In genomic region chr9:109849312-109849758, GRCm38 (mm10) we compare ENCODE assay signal across 8 mouse cellular contexts. TPM values are rescaled to one million over a fixed set of nuclear protein-coding genes. Genes with fewer than 3 reads are reported as not detected.
DNase-seq lines count a peak whose midpoint lies in the region; ATAC-seq and TF ChIP-seq lines count a peak whose summit lies in the region.

TSS of gene Camp (minus strand) at chr9:109849617.

- no peaks in the 10 kb centered on the region for H3K79me3 ChIP-seq in C2C12 (ENCODE audit: low read depth)

- no peaks in the 10 kb centered on the region for H3K9me3 ChIP-seq in forebrain, postnatal 0 days (ENCODE audit: low read length)
- H3K9me3 ChIP-seq in forebrain, embryonic 15.5 days, result no peaks in the 10 kb centered on the region
- H3K9me3 ChIP-seq in limb, embryonic 14.5 days (ENCODE audit: control insufficient read depth, low read length), result no peaks in the 10 kb centered on the region

- no peak for ATAC-seq in forebrain, postnatal 0 days
- ATAC-seq in forebrain, embryonic 15.5 days (replicated peaks), result no peak
- ATAC-seq in limb, embryonic 14.5 days (ENCODE audit: low FRiP score, low read depth), result 0 out of 2 replicates have a peak, but pooled peaks have one; percentile 38

- no peaks in the 10 kb centered on the region for H3K27me3 ChIP-seq in forebrain, postnatal 0 days (ENCODE audit: insufficient read depth, low read length)
- no peaks in the 10 kb centered on the region for H3K27me3 ChIP-seq in forebrain, embryonic 15.5 days
- H3K27me3 ChIP-seq in C2C12 (ENCODE audit: control insufficient read depth, insufficient read depth, insufficient read length), result no peaks in the 10 kb centered on the region
- H3K27me3 ChIP-seq in limb, embryonic 14.5 days (ENCODE audit: control insufficient read depth, insufficient read depth, low read length), result no peaks in the 10 kb centered on the region

- no peaks in the 10 kb centered on the region for H3K79me2 ChIP-seq in C2C12 (ENCODE audit: control insufficient read depth, insufficient read depth)

- intact Hi-C loops in gastrocnemius, postnatal 14 days (cut with DNase I; ENCODE audit: low total_unique reads), result no loop called here

- H3ac ChIP-seq in C2C12 (ENCODE audit: control insufficient read depth, insufficient read length, low read depth), result no peak within 1 kb of the TSS

- no peak within 1 kb of the TSS for H3K9ac ChIP-seq in forebrain, postnatal 0 days
- no peak within 1 kb of the TSS for H3K9ac ChIP-seq in forebrain, embryonic 15.5 days (replicated peaks)
- no peak within 1 kb of the TSS for H3K9ac ChIP-seq in limb, embryonic 14.5 days (ENCODE audit: low read depth, low read length, severe bottlenecking)

- peak; percentile 15 for DNase-seq in forebrain, postnatal 0 days
- peak; percentile 60 for DNase-seq in gastrocnemius, postnatal 14 days
- peak; percentile 48 for DNase-seq in limb, embryonic 14.5 days (ENCODE audit: low spot score)
- peak; percentile 57 for DNase-seq in ovary, postnatal 36 days (ENCODE audit: low spot score)
- no peak for DNase-seq in cerebellum, adult 11 months
- DNase-seq in frontal cortex, postnatal 14 days (ENCODE audit: low spot score in 2 of 2), result no peak

- 63% methylated on average over 6 of the region's 6 CpGs for WGBS in forebrain, postnatal 0 days
- 70% methylated on average over 6 of the region's 6 CpGs for WGBS in forebrain, embryonic 15.5 days
- 72% methylated on average over 6 of the region's 6 CpGs for WGBS in limb, embryonic 14.5 days

- TF ChIP-seq CTCF in forebrain, postnatal 0 days (IDR thresholded peaks at IDR 0.05; ENCODE audit: low read depth), result no peak
- no peak for TF ChIP-seq CTCF in C2C12 (IDR thresholded peaks at IDR 0.05; ENCODE audit: control insufficient read depth, insufficient read depth, insufficient read length)

- H3K36me3 ChIP-seq in forebrain, postnatal 0 days (ENCODE audit: insufficient read depth), result peaks cover 5% of the 10 kb centered on the region; the same call in 1 of the 2 replicates
- H3K36me3 ChIP-seq in forebrain, embryonic 15.5 days, result no peaks in the 10 kb centered on the region
- H3K36me3 ChIP-seq in C2C12 (ENCODE audit: control insufficient read depth, insufficient read depth), result no peaks in the 10 kb centered on the region
- H3K36me3 ChIP-seq in limb, embryonic 14.5 days (ENCODE audit: control insufficient read depth, insufficient read depth, low read length), result peaks cover 6% of the 10 kb centered on the region

- H3K4me1 ChIP-seq in forebrain, postnatal 0 days (ENCODE audit: insufficient read depth), result no peaks in the 10 kb centered on the region
- no peaks in the 10 kb centered on the region for H3K4me1 ChIP-seq in forebrain, embryonic 15.5 days
- H3K4me1 ChIP-seq in limb, embryonic 14.5 days (ENCODE audit: control insufficient read depth, insufficient read depth, low read length), result peaks cover 7% of the 10 kb centered on the region; the same call in 1 of the 2 replicates

- H3K27ac ChIP-seq in forebrain, postnatal 0 days (ENCODE audit: low read depth, low read length), result no peak within 1 kb of the TSS
- no peak within 1 kb of the TSS for H3K27ac ChIP-seq in forebrain, embryonic 15.5 days (replicated peaks)
- no peak within 1 kb of the TSS for H3K27ac ChIP-seq in limb, embryonic 14.5 days (replicated peaks; ENCODE audit: low read depth, low read length)

- no peak within 1 kb of the TSS for H3K4me3 ChIP-seq in forebrain, postnatal 0 days (ENCODE audit: low read depth, low read length)
- no peak within 1 kb of the TSS for H3K4me3 ChIP-seq in forebrain, embryonic 15.5 days
- H3K4me3 ChIP-seq in C2C12 (ENCODE audit: insufficient read depth, poor library complexity, severe bottlenecking), result no peak within 1 kb of the TSS
- H3K4me3 ChIP-seq in limb, embryonic 14.5 days (replicated peaks; ENCODE audit: low read length), result no peak within 1 kb of the TSS

- TF ChIP-seq POLR2A in limb, embryonic 14.5 days (IDR thresholded peaks at IDR 0.05; ENCODE audit: borderline replicate concordance, extremely low read depth, insufficient read depth, insufficient read length), result no peak

- H3K4me2 ChIP-seq in forebrain, postnatal 0 days (ENCODE audit: low read depth), result no peak within 1 kb of the TSS
- H3K4me2 ChIP-seq in forebrain, embryonic 15.5 days (replicated peaks), result no peak within 1 kb of the TSS
- H3K4me2 ChIP-seq in limb, embryonic 14.5 days (replicated peaks; ENCODE audit: low read depth, low read length, severe bottlenecking), result no peak within 1 kb of the TSS

TF ChIP-seq in C2C12, 6 proteins besides CTCF, POLR2A, EP300 and RAD21:
- TF ChIP-seq MYOD1 (IDR thresholded peaks at IDR 0.05; ENCODE audit: control insufficient read depth, insufficient read length, low read depth) (no peak), CEBPB (IDR thresholded peaks at IDR 0.05; ENCODE audit: low read depth) (peak; percentile 59)

RNA-seq across cellular contexts. Expression of gene Camp, which starts in this region (rescaled TPM):
- total RNA-seq in forebrain, postnatal 0 days (2014; rRNA removed), result 0.85 TPM in 1 of 2 replicates, not detected in the other
- polyA plus RNA-seq in forebrain, postnatal 0 days (2015; fragmentation: Nextera tagmentation; extraction: Ambion mirVana), result 0.35 and 1.4 TPM in 2 replicates
- polyA plus RNA-seq in forebrain, embryonic 15.5 days (2015; fragmentation: Nextera tagmentation; extraction: Ambion mirVana), result 0.47 and 0.60 TPM in 2 replicates
- not detected for polyA plus RNA-seq in C2C12 (2012; fragmentation: generic; extraction: Trizol)
- not detected for total RNA-seq in gastrocnemius, postnatal 14 days (2021)
- polyA plus RNA-seq in limb, embryonic 14.5 days (2012; rRNA removed), result 1.2 and 5.9 TPM in 2 replicates
- 1.4 and 4.8 TPM in 2 replicates for polyA plus RNA-seq in limb, embryonic 14.5 days (2014; fragmentation: Nextera tagmentation; extraction: Ambion mirVana)

Comparison
In these comparisons a context has a peak if more than half of its experiments do, and no peak if none do; other contexts are left out.
1. Peak in DNase-seq in gastrocnemius, postnatal 14 days; RNA of the gene not detected or under 1 TPM.
2. DNase-seq: peak in forebrain, postnatal 0 days (single experiment), limb, embryonic 14.5 days (single experiment) and ovary, postnatal 36 days (single experiment); none in cerebellum, adult 11 months (single experiment) and frontal cortex, postnatal 14 days (0 of 2).